Mouse (Mus musculus) hindbrain, embryonic 15.5 days (tissue): ENCODE measurements at regions not wholly inside any gene's neighbourhood (a gene's known extent, or its start where the extent isn't known, plus 50 kb on each side); places are given as distances from the start of the nearest gene placed in this dataset.

Source experiments
- ATAC-seq: fragments of 200-750 bp; cut with Nextera tagmentation; 2 replicates; pipeline ENCODE4 v1.8.0; 2017; ENCODE audit warnings: low read depth, moderate number of reproducible peaks, moderate TSS enrichment; ENCODE audit not compliant: low FRiP score
- H3K27ac ChIP-seq: fragments of 300-500 bp; sonication (generic); replicated peaks from 2 replicates; pipeline ENCODE4 v1.5.1; 2015; ENCODE audit warnings: mild to moderate bottlenecking, inconsistent platforms
- H3K27me3 ChIP-seq: fragments of 300-500 bp; sonication (generic); 2 replicates; pipeline ENCODE4 v1.6.1; 2015; ENCODE audit warnings: control low read depth, inconsistent platforms
- H3K36me3 ChIP-seq: fragments of 300-500 bp; sonication (generic); 2 replicates; pipeline ENCODE4 v1.6.1; 2015; ENCODE audit warnings: control low read depth, inconsistent platforms
- H3K4me1 ChIP-seq: fragments of 300-500 bp; sonication (generic); replicated peaks from 2 replicates; pipeline ENCODE4 v1.6.1; 2015; ENCODE audit warnings: control low read depth, inconsistent platforms
- H3K4me2 ChIP-seq: fragments of 300-500 bp; sonication (generic); 2 replicates; pipeline ENCODE4 v1.6.1; 2015; ENCODE audit warnings: moderate library complexity, mild to moderate bottlenecking, inconsistent platforms
- H3K4me3 ChIP-seq: fragments of 300-500 bp; sonication (generic); 2 replicates; pipeline ENCODE4 v1.5.1; 2015; ENCODE audit warnings: mild to moderate bottlenecking, inconsistent platforms
- H3K9ac ChIP-seq: fragments of 300-500 bp; sonication (generic); 2 replicates; pipeline ENCODE4 v1.6.1; 2015; ENCODE audit warnings: inconsistent platforms
- H3K9me3 ChIP-seq: fragments of 300-500 bp; sonication (generic); 2 replicates; pipeline ENCODE4 v1.6.1; 2016; ENCODE audit warnings: control low read depth, inconsistent platforms
- WGBS: fragments of 180-500 bp; shearing (Covaris S2); methylation state at CpG from one replicate; pipeline ENCODE4 v1.1.7; 2015; 5-methylcytosine and 5-hydroxymethylcytosine counted together

DNA sequence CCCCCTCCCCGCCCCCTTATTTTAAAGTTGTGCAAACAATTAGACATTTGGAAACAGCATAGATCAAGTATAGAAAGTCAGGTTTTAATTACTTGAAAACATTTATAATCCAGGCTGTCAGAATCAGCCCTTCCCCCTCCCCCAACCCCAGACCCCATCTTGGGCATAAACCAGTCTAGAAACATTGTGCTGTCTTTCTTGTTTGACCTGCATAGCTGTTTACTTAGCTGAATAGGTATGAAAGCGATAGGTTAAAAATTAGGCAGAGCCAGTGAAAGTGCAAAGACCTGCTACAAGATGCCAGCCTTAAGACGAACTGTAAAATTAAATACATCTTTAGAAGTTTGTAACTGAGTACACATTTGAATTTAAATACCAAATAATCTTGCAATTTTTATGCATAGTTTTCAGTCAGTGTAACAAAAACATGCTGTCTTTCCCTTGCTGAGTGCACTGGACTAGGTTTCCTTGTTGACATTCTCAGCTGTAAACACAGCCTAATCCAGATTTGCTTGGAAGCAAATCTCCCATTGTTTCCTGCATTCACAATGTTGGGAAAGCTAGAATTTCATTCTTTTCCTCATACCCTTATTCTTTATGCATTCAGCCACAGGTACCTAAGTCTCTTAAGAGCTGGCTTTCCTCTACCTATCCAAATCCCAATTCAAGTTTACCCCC lies 234.2 kb upstream of the Tbx18 start:
- ATAC-seq: no peak
- Histone ChIP-seq H3K27me3 (no peaks in the 10 kb centered on the region), H3K27ac (no peak overlapping the region), H3K4me1 (no peaks in the 10 kb centered on the region), H3K4me3 (no peak overlapping the region), H3K4me2 (no peak overlapping the region), H3K36me3 (no peaks in the 10 kb centered on the region), H3K9ac (no peak overlapping the region), H3K9me3 (no peaks in the 10 kb centered on the region)
- WGBS: 79% methylated on average over 3 of the region's 3 CpGs

DNA sequence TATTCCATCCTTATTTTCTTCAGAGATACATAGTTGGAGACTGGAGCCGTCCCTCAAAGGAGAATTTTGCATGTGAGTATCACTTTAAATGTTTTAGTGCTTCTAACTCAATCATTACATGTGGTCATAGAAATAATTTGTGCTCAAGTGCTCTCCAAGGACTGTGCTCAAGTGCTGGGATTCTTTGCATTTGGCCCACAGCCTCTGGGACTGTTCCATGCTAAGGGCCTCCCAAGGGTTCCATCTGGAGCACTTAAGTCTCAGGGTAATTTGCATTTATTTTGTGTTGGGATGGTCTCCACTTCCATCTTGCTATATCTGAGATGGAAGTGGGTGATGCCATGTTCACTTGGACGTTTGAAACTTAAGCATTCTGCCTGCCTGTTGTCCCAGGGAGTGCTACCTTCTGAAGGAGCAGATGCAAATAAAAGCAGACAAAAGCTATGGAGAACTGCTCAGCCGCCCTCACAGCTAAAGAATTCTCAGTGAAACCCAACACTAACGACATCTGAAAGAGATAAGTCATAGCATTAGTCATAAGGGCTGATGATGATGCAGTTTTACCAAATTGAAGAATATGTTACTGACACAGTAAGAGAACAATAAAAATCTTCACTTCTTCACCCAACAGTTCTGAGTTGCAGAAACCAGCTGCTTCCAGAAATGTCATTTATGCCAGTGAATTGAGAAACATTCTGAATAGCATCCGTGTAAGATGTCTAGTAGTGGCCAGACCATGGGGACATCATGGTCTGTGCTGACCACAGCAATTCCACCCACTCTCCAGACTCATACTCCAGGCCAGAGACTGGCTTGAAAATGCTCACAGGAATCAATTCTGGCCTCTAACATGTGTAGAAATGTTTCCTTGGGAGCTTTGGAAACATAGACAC lies 237.4 kb upstream of the Tbx18 start:
- H3K9ac ChIP-seq: no peak overlapping the region
- H3K36me3 ChIP-seq: no peaks in the 10 kb centered on the region
- H3K4me3 ChIP-seq: no peak overlapping the region
- no peak overlapping the region for H3K27ac ChIP-seq
- no peaks in the 10 kb centered on the region for H3K4me1 ChIP-seq
- H3K9me3 ChIP-seq: no peaks in the 10 kb centered on the region
- 72% methylated on average over 5 of the region's 5 CpGs for WGBS
- no peaks in the 10 kb centered on the region for H3K27me3 ChIP-seq
- no peak overlapping the region for H3K4me2 ChIP-seq
- ATAC-seq: no peak

DNA sequence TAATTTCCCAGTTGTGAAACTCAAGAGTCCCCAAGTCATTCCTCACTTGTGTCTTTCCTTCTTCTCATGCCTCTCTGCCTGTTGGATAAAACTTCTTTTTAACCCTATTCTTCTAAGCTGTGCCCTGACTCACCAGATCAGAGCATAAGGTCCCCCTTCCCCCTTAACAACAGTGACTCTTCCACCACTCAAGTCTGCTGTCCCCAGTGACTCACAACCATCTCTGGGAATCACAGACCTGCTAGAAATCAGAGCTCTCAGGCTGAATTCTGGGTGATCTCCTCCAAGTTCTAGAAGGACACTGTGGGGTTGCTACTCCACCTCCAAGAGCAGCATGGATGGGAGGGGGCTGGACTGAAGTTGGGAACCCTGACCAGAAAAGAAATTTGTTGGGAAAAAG lies 239.5 kb upstream of the Tbx18 start:
- Histone ChIP-seq H3K36me3 (no peaks in the 10 kb centered on the region), H3K4me1 (no peaks in the 10 kb centered on the region), H3K27me3 (no peaks in the 10 kb centered on the region), H3K9ac (no peak overlapping the region), H3K9me3 (no peaks in the 10 kb centered on the region), H3K27ac (no peak overlapping the region), H3K4me2 (no peak overlapping the region), H3K4me3 (no peak overlapping the region)
- ATAC-seq: no peak

DNA sequence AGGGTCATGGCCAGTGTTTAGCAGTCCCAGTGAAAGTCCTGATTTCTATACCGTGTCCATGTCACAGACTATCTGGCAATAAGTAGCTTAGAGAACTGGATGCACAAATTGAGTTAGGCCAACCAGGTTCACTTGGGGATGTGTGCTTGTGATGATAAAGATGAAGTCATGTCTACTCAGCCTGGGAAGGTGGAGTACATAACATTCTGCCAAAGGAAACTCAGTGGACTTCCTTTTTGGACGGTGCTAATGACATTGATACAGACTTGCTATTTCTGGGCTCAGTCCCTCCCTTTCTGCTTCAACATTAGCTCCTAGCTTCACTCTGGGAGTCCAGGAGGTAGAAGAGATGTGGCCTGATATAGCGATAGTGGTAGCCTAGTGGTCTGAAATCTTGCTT lies 240.7 kb upstream of the Tbx18 start:
- no peak for ATAC-seq
- no peak overlapping the region for H3K27ac ChIP-seq

DNA sequence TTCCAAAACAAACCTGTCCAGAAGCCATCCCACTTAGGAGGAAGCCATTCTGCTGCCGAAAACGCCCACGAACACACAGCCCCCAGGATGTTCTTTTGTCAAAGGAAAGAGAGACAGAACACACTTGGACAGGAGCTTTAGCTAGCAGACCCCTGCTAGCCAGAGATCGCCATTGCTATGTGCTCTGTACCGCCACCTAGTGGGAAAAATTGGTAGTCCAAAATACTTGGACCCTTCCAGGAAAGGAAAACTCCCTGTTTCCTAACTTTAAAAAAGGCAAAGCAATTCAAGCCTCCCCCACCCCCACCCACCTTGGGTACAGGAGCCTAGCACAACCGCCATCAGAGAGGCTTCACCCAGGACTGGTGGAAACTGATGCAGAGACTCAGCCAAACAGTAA lies 242.5 kb upstream of the Tbx18 start:
- Histone ChIP-seq H3K9me3 (no peaks in the 10 kb centered on the region), H3K4me2 (no peak overlapping the region), H3K4me1 (no peaks in the 10 kb centered on the region), H3K4me3 (no peak overlapping the region), H3K36me3 (no peaks in the 10 kb centered on the region), H3K27me3 (no peaks in the 10 kb centered on the region), H3K27ac (no peak overlapping the region), H3K9ac (no peak overlapping the region)
- ATAC-seq: no peak
- WGBS: 44% methylated on average over 6 of the region's 6 CpGs

More for the DNA sequence above, 240.7 kb upstream of the Tbx18 start:
- no peaks in the 10 kb centered on the region for H3K4me1 ChIP-seq
- H3K27me3 ChIP-seq: no peaks in the 10 kb centered on the region
- no peaks in the 10 kb centered on the region for H3K9me3 ChIP-seq
- H3K36me3 ChIP-seq: no peaks in the 10 kb centered on the region
- 89% methylated on average over 3 of the region's 3 CpGs for WGBS
- no peak overlapping the region for H3K4me2 ChIP-seq
- H3K4me3 ChIP-seq: no peak overlapping the region
- no peak overlapping the region for H3K9ac ChIP-seq

DNA sequence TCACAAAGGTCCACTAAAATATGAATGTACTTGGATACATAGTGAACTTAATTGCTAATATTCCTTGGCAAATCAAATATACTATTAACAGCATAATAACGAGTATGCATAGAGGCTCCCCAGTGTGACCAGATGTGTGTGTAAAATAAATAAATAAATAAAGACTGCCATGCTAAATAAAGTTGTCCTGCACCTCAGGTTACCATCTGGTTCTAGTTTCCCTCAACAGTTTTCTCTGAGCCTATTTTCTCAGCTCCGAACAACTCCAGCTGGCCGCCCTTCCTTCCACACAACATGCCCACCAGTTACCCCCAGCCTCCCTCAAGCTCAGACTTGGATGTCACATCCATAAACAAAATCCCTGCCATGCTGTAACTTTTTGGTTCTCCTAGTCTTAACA lies 253.8 kb upstream of the Tbx18 start:
- Histone ChIP-seq H3K4me1 (no peaks in the 10 kb centered on the region), H3K4me3 (no peak overlapping the region), H3K36me3 (no peaks in the 10 kb centered on the region), H3K9me3 (no peaks in the 10 kb centered on the region), H3K9ac (no peak overlapping the region), H3K4me2 (no peak overlapping the region), H3K27me3 (no peaks in the 10 kb centered on the region), H3K27ac (no peak overlapping the region)
- WGBS: 67% methylated on average over 3 of the region's 3 CpGs
- ATAC-seq: no peak

DNA sequence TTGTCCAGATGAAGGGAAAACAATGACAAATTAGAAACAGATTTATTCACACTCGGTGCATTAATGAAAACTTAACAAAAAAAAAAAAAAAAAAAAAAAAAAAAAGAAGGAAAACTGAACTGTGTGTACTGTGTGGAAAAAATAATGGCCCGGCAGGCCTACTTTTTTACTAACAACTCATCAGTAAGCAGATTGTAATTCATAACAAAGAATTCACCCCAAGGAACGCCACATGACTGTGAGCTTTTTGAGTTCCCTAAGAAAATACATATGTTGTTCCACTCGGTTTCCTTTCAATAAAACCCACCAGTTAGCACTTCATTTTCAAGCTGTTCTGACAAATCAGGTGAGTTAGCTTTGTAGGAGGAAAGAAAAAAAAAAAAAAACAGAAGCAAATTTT lies 254.4 kb upstream of the Tbx18 start:
- no peak overlapping the region for H3K4me2 ChIP-seq
- no peaks in the 10 kb centered on the region for H3K36me3 ChIP-seq
- H3K27ac ChIP-seq: no peak overlapping the region
- no peaks in the 10 kb centered on the region for H3K9me3 ChIP-seq
- H3K4me1 ChIP-seq: no peaks in the 10 kb centered on the region
- no peak overlapping the region for H3K9ac ChIP-seq
- no peak for ATAC-seq
- WGBS: 51% methylated on average over 4 of the region's 4 CpGs
- no peak overlapping the region for H3K4me3 ChIP-seq
- H3K27me3 ChIP-seq: no peaks in the 10 kb centered on the region

DNA sequence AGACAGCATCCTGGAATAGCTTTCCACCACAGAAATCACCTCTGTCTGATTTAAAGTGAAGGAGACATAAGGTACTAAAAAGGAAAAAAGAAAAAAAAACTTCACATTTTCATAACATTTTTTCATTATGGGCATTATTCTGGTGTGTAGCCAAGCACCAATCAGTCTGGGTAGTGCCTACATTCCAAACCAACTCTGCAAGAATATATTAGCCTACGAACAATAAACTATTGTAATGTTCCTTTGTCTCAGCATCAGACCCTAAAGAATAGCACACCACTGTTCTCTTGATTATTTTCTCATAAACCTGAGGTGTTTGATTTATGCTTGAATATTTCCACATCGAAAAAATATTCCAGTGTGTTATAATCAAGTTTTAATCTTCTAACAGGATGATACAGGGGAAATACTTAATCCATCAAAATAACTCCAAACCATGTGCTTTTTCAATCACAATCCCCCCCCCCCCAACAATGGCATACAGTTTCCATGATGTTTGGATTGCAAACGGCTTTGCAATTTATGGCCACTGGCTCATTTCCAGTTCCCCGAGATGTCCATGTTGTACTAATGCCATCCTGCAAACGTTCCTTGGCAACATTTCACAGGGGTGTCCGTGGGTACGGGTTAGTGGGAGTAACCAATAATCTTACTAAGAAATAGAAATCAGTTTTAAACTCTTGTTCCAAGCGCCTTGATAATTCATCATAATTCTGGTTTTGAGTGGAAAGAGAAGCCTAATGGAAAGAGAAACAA lies 275.1 kb upstream of the Tbx18 start:
- Histone ChIP-seq H3K27me3 (no peaks in the 10 kb centered on the region), H3K9ac (no peak overlapping the region), H3K27ac (no peak overlapping the region), H3K4me1 (no peaks in the 10 kb centered on the region), H3K36me3 (no peaks in the 10 kb centered on the region), H3K4me2 (no peak overlapping the region), H3K4me3 (no peak overlapping the region), H3K9me3 (no peaks in the 10 kb centered on the region)
- 70% methylated on average over 8 of the region's 8 CpGs for WGBS
- no peak for ATAC-seq

DNA sequence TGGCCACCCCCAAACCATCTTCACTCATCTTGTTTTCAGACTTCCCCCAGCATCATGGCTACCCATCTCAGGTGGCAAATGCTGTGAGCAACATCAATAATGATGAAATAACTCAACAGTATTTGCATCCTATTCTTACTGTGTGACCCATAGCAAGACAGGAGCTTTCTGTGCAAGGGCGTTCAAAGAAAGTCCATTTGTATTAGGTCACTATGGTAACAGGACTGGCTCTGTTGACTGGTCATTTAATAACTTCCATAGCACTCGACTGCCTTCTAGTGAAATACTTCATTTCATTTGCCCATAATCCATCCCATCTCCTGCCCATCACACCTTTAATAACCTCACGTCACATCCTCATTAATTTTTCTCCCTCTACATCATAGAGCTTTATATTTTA lies 292.7 kb upstream of the Tbx18 start:
- H3K4me1 ChIP-seq: no peaks in the 10 kb centered on the region
- H3K27ac ChIP-seq: no peak overlapping the region
- no peaks in the 10 kb centered on the region for H3K27me3 ChIP-seq
- H3K4me2 ChIP-seq: no peak overlapping the region
- H3K9ac ChIP-seq: no peak overlapping the region
- ATAC-seq: no peak
- H3K9me3 ChIP-seq: no peaks in the 10 kb centered on the region
- no peak overlapping the region for H3K4me3 ChIP-seq
- no peaks in the 10 kb centered on the region for H3K36me3 ChIP-seq
- WGBS: 70% methylated on average over 3 of the region's 3 CpGs

DNA sequence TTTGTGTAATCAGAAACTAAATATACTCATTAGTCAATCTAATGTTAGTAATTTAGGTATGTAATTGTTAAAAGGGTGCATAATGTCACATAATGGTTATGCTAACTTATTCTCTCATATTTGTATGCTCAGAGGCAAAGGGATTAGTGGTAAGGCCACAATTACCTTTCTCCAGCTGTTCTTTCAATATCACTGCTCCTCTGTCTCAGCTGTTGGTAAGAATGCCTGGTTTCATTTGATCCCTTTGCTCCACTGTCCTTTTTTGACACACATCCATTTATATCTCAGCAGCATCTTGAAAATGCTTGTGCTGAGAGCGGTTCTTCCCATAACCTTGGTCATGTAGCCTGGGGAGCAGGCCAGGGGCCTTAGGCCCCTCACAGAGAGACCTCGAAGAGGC lies 294.9 kb upstream of the Tbx18 start:
- Histone ChIP-seq H3K4me3 (no peak overlapping the region), H3K36me3 (no peaks in the 10 kb centered on the region), H3K4me1 (no peaks in the 10 kb centered on the region), H3K9me3 (no peaks in the 10 kb centered on the region), H3K27ac (no peak overlapping the region), H3K4me2 (no peak overlapping the region), H3K27me3 (no peaks in the 10 kb centered on the region), H3K9ac (no peak overlapping the region)
- ATAC-seq: no peak
- 66% methylated on average over 2 of the region's 2 CpGs for WGBS

DNA sequence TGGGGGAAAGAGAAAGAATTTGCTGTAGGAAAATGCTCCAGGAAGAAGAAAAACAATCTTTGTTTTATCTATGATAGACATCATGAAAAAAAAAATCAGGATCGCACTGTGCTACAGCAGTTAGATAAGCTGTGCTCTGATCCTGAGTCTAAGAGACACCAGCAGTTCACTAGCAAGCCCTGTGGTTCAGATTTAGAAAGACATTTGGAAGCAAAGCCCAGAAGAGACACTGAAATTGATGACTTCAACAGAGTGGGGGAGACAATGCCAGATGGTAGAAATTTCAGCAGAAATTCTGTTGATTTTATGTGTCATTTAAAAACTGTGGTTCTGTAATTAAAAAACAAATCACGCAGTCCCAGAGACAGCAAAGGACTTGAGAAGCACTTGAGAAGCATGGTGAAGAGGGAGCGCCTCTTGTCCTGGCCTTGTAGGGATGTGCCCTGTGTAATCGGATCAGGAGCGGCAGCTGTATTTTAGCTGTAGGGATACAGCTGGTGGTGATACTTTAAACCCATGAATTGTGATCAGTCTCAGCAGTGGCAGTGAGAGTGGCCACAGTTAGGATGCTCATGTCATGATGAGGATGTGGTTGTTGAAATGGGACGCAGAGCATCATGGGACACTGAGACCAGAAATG lies 296.4 kb upstream of the Nt5e start:
- Histone ChIP-seq H3K9me3 (no peaks in the 10 kb centered on the region), H3K36me3 (no peaks in the 10 kb centered on the region), H3K27ac (no peak overlapping the region), H3K4me3 (no peak overlapping the region), H3K4me2 (no peak overlapping the region), H3K4me1 (no peaks in the 10 kb centered on the region), H3K9ac (no peak overlapping the region), H3K27me3 (no peaks in the 10 kb centered on the region)
- no peak for ATAC-seq
- WGBS: 90% methylated on average over 6 of the region's 6 CpGs

DNA sequence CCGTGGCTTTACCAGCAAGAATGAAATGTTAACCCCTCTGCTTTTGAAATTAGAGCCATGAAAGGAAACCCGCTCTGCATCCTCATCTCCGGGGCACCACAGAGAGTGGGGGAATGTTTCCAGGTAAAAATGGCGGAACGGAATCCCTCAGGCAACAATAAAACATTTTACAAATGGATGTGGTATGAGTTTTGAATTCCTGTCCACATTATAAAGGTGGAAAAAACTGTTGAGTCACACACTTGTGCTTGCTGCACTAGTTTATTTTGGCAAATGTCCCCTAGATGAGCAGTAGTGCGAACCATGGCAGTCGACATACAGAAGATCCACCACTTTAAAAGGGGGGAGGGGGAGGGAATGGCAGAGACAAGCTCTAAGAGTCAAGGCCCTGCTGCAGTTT lies 289.4 kb upstream of the Nt5e start:
- no peak for ATAC-seq
- H3K27ac ChIP-seq: no peak overlapping the region
- H3K4me3 ChIP-seq: no peak overlapping the region
- H3K4me2 ChIP-seq: no peak overlapping the region
- H3K9ac ChIP-seq: no peak overlapping the region
- no peaks in the 10 kb centered on the region for H3K9me3 ChIP-seq
- no peaks in the 10 kb centered on the region for H3K36me3 ChIP-seq
- no peaks in the 10 kb centered on the region for H3K27me3 ChIP-seq
- 93% methylated on average over 7 of the region's 7 CpGs for WGBS
- no peaks in the 10 kb centered on the region for H3K4me1 ChIP-seq
